Mouse (Mus musculus): ENCODE results near the gene Pfn4. TPM values are rescaled to one million over a fixed set of nuclear protein-coding genes. Genes with fewer than 3 reads are reported as not detected.
"Not testable (repeated sequence)": the region's sequence is repeated elsewhere in the genome, so short reads cannot be mapped to it uniquely, and the experiment has no call there.

The Pfn4 gene
- polyA plus RNA-seq (2015; fragmentation: Nextera tagmentation; extraction: Ambion mirVana): 8.4 and 10.8 TPM in 2 replicates

GRCm38 (mm10) chr12:4768492-4769332 is at the start of gene Pfn4, which contains the start of gene Fam228b:
TSS of gene Pfn4 (plus strand) at chr12:4769022.
TSS of gene Fam228b (minus strand) at chr12:4769267.
- 3% methylated on average over 61 of the region's 61 CpGs for whole genome bisulfite sequencing
- Histone ChIP-seq H3K27me3 (no peaks in the 10 kb centered on the region), H3K9ac (peak within 1 kb of the TSS; percentile 82), H3K4me3 (peak within 1 kb of the TSS; percentile 61), H3K36me3 (no peaks in the 10 kb centered on the region), H3K9me3 (no peaks in the 10 kb centered on the region), H3K27ac (replicated peaks) (peak within 1 kb of the TSS; percentile 95), H3K4me1 (replicated peaks) (peaks cover 4% of the 10 kb centered on the region), H3K4me2 (peak within 1 kb of the TSS; percentile 54)
- peak; percentile 100 for ATAC-seq (ENCODE audit: low read depth)

DNA sequence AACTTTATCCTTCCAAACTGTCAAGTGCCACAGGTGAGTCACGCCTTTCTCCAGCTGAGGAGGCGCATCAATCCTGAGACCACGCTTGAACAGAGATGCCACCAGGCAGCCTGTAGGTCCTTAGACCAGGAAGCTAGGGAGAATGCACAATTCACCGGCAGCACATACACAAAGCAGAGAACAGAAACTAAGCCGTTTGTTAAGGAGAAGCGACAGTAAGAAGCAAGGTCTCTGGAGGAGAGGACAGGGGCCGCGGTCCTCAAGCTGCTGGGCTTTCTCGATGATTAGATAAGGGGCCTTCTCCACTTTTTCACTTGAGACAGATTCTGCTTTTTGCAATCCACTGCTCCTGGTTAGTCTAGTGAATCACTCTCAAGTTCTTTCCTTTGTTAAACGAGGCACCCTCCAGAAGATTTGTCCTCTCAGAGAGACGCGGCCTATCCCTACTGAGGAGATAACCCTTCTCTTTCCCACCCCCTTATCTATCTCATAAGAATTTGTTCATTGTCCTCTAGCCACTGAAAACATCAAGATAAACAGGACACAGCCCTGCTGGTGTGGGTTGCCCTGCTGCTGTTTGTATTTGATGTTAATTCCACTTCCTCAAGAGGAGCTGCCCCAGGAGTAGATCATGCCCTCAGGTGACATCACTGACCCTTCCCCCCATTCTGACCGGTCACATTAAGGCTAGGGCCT is 49.6 kb upstream of the Pfn4 start:
- WGBS: 84% methylated on average over 13 of the region's 13 CpGs
- Histone ChIP-seq H3K9me3 (no peaks in the 10 kb centered on the region), H3K4me2 (no peak overlapping the region), H3K36me3 (0 out of 2 replicates have a peak, but pooled peaks cover 8% of the 10 kb centered on the region), H3K27ac (replicated peaks) (no peak overlapping the region), H3K27me3 (no peaks in the 10 kb centered on the region), H3K4me3 (no peak overlapping the region), H3K9ac (no peak overlapping the region), H3K4me1 (replicated peaks) (0 out of 2 replicates have a peak, but pooled peaks cover 5% of the 10 kb centered on the region)
- ATAC-seq (ENCODE audit: low read depth): no peak

GRCm38 (mm10) chr12:4719762-4720754 is 48.8 kb upstream of the Pfn4 start:
- Histone ChIP-seq H3K4me2 (no peak overlapping the region), H3K27ac (replicated peaks) (no peak overlapping the region), H3K27me3 (no peaks in the 10 kb centered on the region), H3K9me3 (no peaks in the 10 kb centered on the region), H3K4me3 (no peak overlapping the region), H3K36me3 (0 out of 2 replicates have a peak, but pooled peaks cover 5% of the 10 kb centered on the region), H3K9ac (no peak overlapping the region), H3K4me1 (replicated peaks) (0 out of 2 replicates have a peak, but pooled peaks cover 5% of the 10 kb centered on the region)
- ATAC-seq (ENCODE audit: low read depth): no peak
- 78% methylated on average over 17 of the region's 17 CpGs for WGBS

DNA sequence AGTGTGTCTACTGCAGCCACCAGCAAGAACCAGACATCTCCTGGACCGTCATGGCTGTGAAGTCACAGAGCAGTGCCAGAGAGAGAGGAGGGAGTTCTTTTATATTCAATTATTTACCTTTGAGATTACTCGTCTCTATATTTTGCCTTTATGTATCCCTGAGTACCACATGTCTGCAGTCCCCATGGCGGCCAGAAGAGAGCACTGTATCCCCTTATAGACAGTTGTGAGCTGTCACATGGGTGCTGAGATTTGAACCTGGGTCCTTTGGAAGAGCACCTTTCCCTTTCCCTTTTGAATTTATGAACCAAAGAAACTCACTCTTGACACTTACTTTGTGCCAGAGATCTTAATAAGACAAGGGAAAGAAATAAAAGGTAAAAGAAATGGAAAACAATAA is 39.7 kb upstream of the Pfn4 start:
- Histone ChIP-seq H3K4me1 (replicated peaks) (no peaks in the 10 kb centered on the region), H3K27me3 (no peaks in the 10 kb centered on the region), H3K27ac (replicated peaks) (no peak overlapping the region), H3K9me3 (no peaks in the 10 kb centered on the region; the same call in 1 of the 2 replicates), H3K36me3 (no peaks in the 10 kb centered on the region), H3K4me3 (no peak overlapping the region), H3K9ac (no peak overlapping the region), H3K4me2 (no peak overlapping the region)
- ATAC-seq (ENCODE audit: low read depth): no peak
- 87% methylated on average over 3 of the region's 3 CpGs for WGBS

- no peaks in the 10 kb centered on the region for H3K27me3 ChIP-seq
- no peaks in the 10 kb centered on the region for H3K36me3 ChIP-seq
- H3K4me1 ChIP-seq (replicated peaks): no peaks in the 10 kb centered on the region
- no peak overlapping the region for H3K4me3 ChIP-seq
- no peak for ATAC-seq (ENCODE audit: low read depth)
- no peak overlapping the region for H3K4me2 ChIP-seq
- H3K9ac ChIP-seq: no peak overlapping the region
- 69% methylated on average over 4 of the region's 4 CpGs for WGBS
- H3K9me3 ChIP-seq: no peaks in the 10 kb centered on the region; the same call in 1 of the 2 replicates
- H3K27ac ChIP-seq (replicated peaks): no peak overlapping the region
These were observed 37.2 kb upstream of the Pfn4 start for GRCm38 (mm10) chr12:4731629-4732028.

DNA sequence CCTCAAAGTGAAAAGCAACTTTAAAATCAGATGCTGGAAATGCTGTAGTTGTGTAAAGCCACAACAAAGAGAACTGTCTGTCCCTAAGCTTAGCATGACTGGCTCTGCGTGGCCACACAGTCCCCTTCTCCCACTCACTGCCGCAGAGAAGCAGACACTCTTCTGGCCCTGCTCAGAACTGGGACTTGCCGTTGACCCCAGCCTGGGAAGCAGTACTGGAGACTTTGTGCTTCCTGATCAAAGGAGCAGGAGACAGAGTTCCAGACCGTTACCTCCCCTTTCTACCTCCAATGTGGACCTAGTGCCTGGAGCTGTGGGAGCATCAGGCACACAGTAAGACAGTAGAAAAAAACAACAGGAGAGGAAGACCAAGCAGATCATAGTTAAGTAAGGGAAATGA is 36.5 kb upstream of the Pfn4 start:
- ATAC-seq (ENCODE audit: low read depth): no peak
- Histone ChIP-seq H3K4me3 (no peak overlapping the region), H3K4me2 (no peak overlapping the region), H3K4me1 (replicated peaks) (no peaks in the 10 kb centered on the region), H3K9ac (no peak overlapping the region), H3K9me3 (no peaks in the 10 kb centered on the region; the same call in 1 of the 2 replicates), H3K27ac (replicated peaks) (no peak overlapping the region), H3K36me3 (no peaks in the 10 kb centered on the region), H3K27me3 (no peaks in the 10 kb centered on the region)
- WGBS: 66% methylated on average over 4 of the region's 4 CpGs

DNA sequence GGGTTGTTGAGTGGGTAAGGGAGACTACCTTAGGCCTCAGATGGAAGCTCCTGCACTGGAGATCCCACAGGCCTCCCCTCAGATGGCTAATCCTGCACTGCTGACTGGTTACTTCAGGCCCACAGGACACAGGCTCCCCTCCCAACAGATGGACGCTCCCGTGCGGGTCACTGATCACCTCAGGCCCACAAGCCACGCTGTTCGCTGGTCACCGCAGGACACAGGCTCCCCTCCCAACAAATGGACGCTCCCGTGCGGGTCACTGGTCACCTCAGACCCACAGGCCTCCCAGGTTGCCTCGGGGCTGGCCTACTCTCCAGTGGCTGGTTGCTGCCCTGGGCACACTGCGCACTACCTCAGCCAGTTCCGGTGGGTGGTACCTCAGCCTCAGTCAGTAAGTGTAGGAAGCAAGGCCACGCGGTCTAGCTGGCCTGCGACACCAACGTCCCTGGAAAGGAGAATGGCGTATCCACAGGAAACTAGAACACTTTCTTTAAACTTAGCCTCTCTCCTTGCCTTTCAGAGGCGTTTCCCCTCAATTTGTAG is 30.7 kb upstream of the Pfn4 start, which contains the start of gene Fam228a:
Fam228a (minus strand) TSS at position 400 of the 546 bp plus-strand sequence.
- no peaks in the 10 kb centered on the region for H3K4me1 ChIP-seq (replicated peaks)
- H3K27me3 ChIP-seq: no peaks in the 10 kb centered on the region
- no peak within 1 kb of the TSS for H3K27ac ChIP-seq (replicated peaks)
- H3K36me3 ChIP-seq: no peaks in the 10 kb centered on the region
- no peak within 1 kb of the TSS for H3K4me3 ChIP-seq
- no peak within 1 kb of the TSS for H3K4me2 ChIP-seq
- 87% methylated on average over 18 of the region's 18 CpGs for WGBS
- H3K9me3 ChIP-seq: no peaks in the 10 kb centered on the region
- H3K9ac ChIP-seq: no peak within 1 kb of the TSS
- no peak for ATAC-seq (ENCODE audit: low read depth)

GRCm38 (mm10) chr12:4740823-4741222 is 28.0 kb upstream of the Pfn4 start:
- H3K9ac ChIP-seq: no peak overlapping the region
- no peaks in the 10 kb centered on the region for H3K4me1 ChIP-seq (replicated peaks)
- no peaks in the 10 kb centered on the region for H3K27me3 ChIP-seq
- no peak overlapping the region for H3K4me2 ChIP-seq
- no peaks in the 10 kb centered on the region for H3K9me3 ChIP-seq
- ATAC-seq (ENCODE audit: low read depth): no peak
- H3K36me3 ChIP-seq: no peaks in the 10 kb centered on the region
- WGBS: 78% methylated on average over 7 of the region's 7 CpGs
- H3K27ac ChIP-seq (replicated peaks): no peak overlapping the region
- no peak overlapping the region for H3K4me3 ChIP-seq

DNA sequence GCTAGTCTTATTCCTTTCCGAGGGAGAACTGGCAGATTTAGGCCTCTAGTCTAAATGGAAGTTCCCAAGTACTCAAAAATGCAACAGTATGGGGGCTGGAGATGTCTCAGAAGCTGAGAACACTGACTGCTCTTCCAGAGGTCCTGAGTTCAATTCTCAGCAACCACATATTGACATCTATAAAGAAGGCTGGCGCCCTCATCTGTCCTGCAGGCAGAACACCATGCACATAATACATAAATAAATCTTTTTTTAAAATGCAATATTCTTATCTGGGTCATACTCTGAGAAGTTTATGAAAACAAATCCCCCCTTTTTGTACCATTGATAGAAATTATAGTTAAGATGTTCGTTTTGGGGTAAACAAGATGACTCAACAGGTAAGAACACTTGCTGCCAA is 26.6 kb upstream of the Pfn4 start:
- Histone ChIP-seq H3K4me1 (replicated peaks) (no peaks in the 10 kb centered on the region), H3K9ac (no peak overlapping the region), H3K36me3 (no peaks in the 10 kb centered on the region), H3K4me2 (no peak overlapping the region), H3K4me3 (no peak overlapping the region), H3K27me3 (no peaks in the 10 kb centered on the region), H3K27ac (replicated peaks) (no peak overlapping the region), H3K9me3 (no peaks in the 10 kb centered on the region)
- WGBS: 91% methylated on average over 3 of the region's 3 CpGs
- ATAC-seq (ENCODE audit: low read depth): no peak

DNA sequence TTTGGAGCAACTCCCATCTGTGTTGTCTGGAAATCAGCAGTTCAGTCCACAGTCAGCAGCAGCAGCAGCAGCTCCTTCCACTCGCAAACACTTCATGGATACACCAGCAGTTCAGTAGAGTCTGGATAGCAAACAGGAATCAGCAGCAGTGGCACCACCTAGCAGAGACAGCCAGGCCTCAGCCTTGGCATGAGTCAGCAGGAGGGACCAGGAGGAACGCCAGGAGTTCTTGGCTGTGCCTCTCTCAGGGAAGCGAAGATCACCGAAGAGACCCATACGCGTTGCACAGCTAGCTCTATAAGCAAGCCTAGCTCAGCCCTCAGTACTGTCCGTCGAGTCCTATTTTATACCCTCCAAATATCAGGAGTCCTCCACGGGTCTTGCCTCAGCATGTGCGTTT is 24.3 kb upstream of the Pfn4 start:
- WGBS: 91% methylated on average over 10 of the region's 10 CpGs

DNA sequence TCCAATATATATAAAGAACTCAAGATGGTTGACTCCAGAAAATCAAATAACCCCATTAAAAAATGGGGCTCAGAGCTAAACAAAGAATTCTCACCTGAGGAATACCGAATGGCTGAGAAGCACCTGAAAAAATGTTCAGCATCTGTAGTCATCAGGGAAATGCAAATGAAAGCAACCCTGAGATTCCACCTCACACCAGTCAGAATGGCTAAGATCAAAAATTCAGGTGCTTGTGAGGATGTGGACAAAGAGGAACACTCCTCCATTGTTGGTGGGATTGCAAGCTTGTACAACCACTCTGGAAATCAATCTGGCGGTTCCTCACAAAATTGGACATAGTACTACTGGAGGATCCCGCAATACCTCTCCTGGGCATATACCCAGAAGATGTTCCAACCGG is 14.4 kb upstream of the Pfn4 start:
- H3K4me2 ChIP-seq; H3K36me3 ChIP-seq; H3K9me3 ChIP-seq; H3K27ac ChIP-seq (replicated peaks); H3K27me3 ChIP-seq; H3K9ac ChIP-seq; H3K4me3 ChIP-seq; H3K4me1 ChIP-seq (replicated peaks); ATAC-seq (ENCODE audit: low read depth): not testable (repeated sequence)
- WGBS: 90% methylated on average over 4 of the region's 4 CpGs

More for the DNA sequence above, 24.3 kb upstream of the Pfn4 start:
- Histone ChIP-seq H3K27me3 (no peaks in the 10 kb centered on the region), H3K4me1 (replicated peaks) (no peaks in the 10 kb centered on the region), H3K36me3 (no peaks in the 10 kb centered on the region), H3K4me3 (no peak overlapping the region), H3K27ac (replicated peaks) (no peak overlapping the region), H3K9me3 (no peaks in the 10 kb centered on the region), H3K4me2 (no peak overlapping the region), H3K9ac (no peak overlapping the region)
- no peak for ATAC-seq (ENCODE audit: low read depth)

Data from neural tube, embryonic 13.5 days (tissue).